In the genomic region with DNA sequence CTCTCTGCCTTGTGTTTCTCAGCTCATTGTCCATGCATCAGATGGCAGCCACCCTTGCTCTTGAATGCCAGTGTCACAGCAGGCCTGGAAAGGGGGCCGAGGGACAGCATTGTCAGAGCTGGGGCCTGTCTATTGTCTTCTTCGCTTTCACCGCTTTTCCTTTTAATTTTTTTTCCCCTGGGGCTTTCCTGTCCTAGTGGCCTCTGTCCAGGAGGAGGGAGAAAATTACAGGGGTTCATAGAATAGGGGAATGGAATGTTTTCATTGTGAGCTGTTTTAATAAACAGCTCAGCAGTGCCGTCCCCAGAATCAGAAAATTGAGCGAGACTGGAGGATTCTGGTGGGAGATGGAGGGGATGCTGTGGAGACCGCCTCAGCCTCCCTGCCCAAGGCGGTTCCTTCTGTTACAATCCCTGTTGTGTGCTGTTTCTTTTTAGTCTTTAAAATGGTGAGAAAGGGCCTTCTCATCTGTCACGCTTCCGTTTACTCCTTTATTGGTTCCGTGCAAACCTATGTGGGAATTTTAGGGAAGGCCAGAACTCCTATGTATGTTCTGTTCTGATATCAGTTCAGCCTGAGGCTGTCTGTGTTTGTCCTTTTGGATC, we compare ENCODE assay signal across 8 mouse cellular contexts.
DNase-seq lines count a peak whose midpoint lies in the region; ATAC-seq and TF ChIP-seq lines count a peak whose summit lies in the region.
"Had no signal": no experiment of that assay in that cellular context is flagged by ENCODE, and none has a peak within 500 bp of the region (broad histone marks: within the 10 kb centered on the region; RNA-seq: fewer than 3 reads in every experiment).

No protein-coding gene starts in this region.

- TF ChIP-seq POLR2A in limb, embryonic 14.5 days (IDR thresholded peaks at IDR 0.05; ENCODE audit: borderline replicate concordance, extremely low read depth, insufficient read depth, insufficient read length): no peak

- H3K4me1 ChIP-seq in lung, embryonic 16.5 days (replicated peaks; ENCODE audit: control insufficient read depth, insufficient read depth, low read length): peaks cover 6% of the 10 kb centered on the region; the same call in 1 of the 2 replicates
- peaks cover 68% of the 10 kb centered on the region for H3K4me1 ChIP-seq in forebrain, embryonic 10.5 days
- H3K4me1 ChIP-seq in limb, embryonic 14.5 days (ENCODE audit: control insufficient read depth, insufficient read depth, low read length): peaks cover 38% of the 10 kb centered on the region
- H3K4me1 ChIP-seq in stomach, embryonic 15.5 days: peaks cover 8% of the 10 kb centered on the region

- H3K27me3 ChIP-seq in lung, embryonic 16.5 days (ENCODE audit: control insufficient read depth, insufficient read depth, low read depth, low read length): no peaks in the 10 kb centered on the region
- no peaks in the 10 kb centered on the region for H3K27me3 ChIP-seq in forebrain, embryonic 10.5 days (ENCODE audit: poor library complexity, severe bottlenecking)
- no peaks in the 10 kb centered on the region for H3K27me3 ChIP-seq in limb, embryonic 14.5 days (ENCODE audit: control insufficient read depth, insufficient read depth, low read length)
- no peaks in the 10 kb centered on the region for H3K27me3 ChIP-seq in stomach, embryonic 15.5 days (replicated peaks)

- H3K9me3 ChIP-seq in lung, embryonic 16.5 days (ENCODE audit: control insufficient read depth, low read length): no peaks in the 10 kb centered on the region
- no peaks in the 10 kb centered on the region for H3K9me3 ChIP-seq in forebrain, embryonic 10.5 days
- H3K9me3 ChIP-seq in limb, embryonic 14.5 days (ENCODE audit: control insufficient read depth, low read length): no peaks in the 10 kb centered on the region
- H3K9me3 ChIP-seq in stomach, embryonic 15.5 days: no peaks in the 10 kb centered on the region

- 78% methylated on average over 10 of the region's 10 CpGs for WGBS in lung, embryonic 16.5 days
- WGBS in forebrain, embryonic 10.5 days: 10% methylated on average over 10 of the region's 10 CpGs
- 54% methylated on average over 10 of the region's 10 CpGs for WGBS in limb, embryonic 14.5 days
- 66% methylated on average over 10 of the region's 10 CpGs for WGBS in stomach, embryonic 15.5 days

- 0 out of 2 replicates have a peak, but pooled peaks have one; percentile 31 for ATAC-seq in lung, embryonic 16.5 days (ENCODE audit: low read depth)
- ATAC-seq in limb, embryonic 14.5 days (ENCODE audit: low FRiP score, low read depth): no peak
- no peak for ATAC-seq in stomach, embryonic 15.5 days (ENCODE audit: insufficient read depth, low FRiP score, low read depth)
- no peak for ATAC-seq in CD4-positive, CD25-positive, alpha-beta regulatory T cell, adult 4 months

- no peak overlapping the region for H3K9ac ChIP-seq in lung, embryonic 16.5 days (ENCODE audit: low read length)
- no peak overlapping the region for H3K9ac ChIP-seq in limb, embryonic 14.5 days (ENCODE audit: low read depth, low read length, severe bottlenecking)
- H3K9ac ChIP-seq in stomach, embryonic 15.5 days: no peak overlapping the region

- H3K36me3 ChIP-seq in lung, embryonic 16.5 days (ENCODE audit: control insufficient read depth, insufficient read depth, low read length): no peaks in the 10 kb centered on the region
- no peaks in the 10 kb centered on the region for H3K36me3 ChIP-seq in forebrain, embryonic 10.5 days (replicated peaks)
- H3K36me3 ChIP-seq in limb, embryonic 14.5 days (ENCODE audit: control insufficient read depth, insufficient read depth, low read length): no peaks in the 10 kb centered on the region
- H3K36me3 ChIP-seq in stomach, embryonic 15.5 days: no peaks in the 10 kb centered on the region

- no peak overlapping the region for H3K27ac ChIP-seq in lung, embryonic 16.5 days (ENCODE audit: low read length)
- peak overlapping the region; percentile 89 for H3K27ac ChIP-seq in forebrain, embryonic 10.5 days
- peak overlapping the region; percentile 68 for H3K27ac ChIP-seq in limb, embryonic 14.5 days (replicated peaks; ENCODE audit: low read depth, low read length)
- 0 out of 2 replicates have a peak overlapping the region, but pooled peaks have one; percentile 4 for H3K27ac ChIP-seq in stomach, embryonic 15.5 days

- no peak overlapping the region for H3K4me3 ChIP-seq in lung, embryonic 16.5 days (ENCODE audit: low read length)
- H3K4me3 ChIP-seq in forebrain, embryonic 10.5 days: peak overlapping the region; percentile 45
- H3K4me3 ChIP-seq in limb, embryonic 14.5 days (replicated peaks; ENCODE audit: low read length): no peak overlapping the region
- no peak overlapping the region for H3K4me3 ChIP-seq in stomach, embryonic 15.5 days (replicated peaks)

- no peak overlapping the region for H3K4me2 ChIP-seq in lung, embryonic 16.5 days (ENCODE audit: low read depth, low read length)
- peak overlapping the region; percentile 6; the same call in 1 of the 2 replicates for H3K4me2 ChIP-seq in limb, embryonic 14.5 days (replicated peaks; ENCODE audit: low read depth, low read length, severe bottlenecking)
- no peak overlapping the region for H3K4me2 ChIP-seq in stomach, embryonic 15.5 days

- no peak for DNase-seq in lung, postnatal 14 days
- DNase-seq in forebrain, embryonic 10.5 days (ENCODE audit: extremely low spot score, low spot score): peak; percentile 34
- DNase-seq in limb, embryonic 14.5 days (ENCODE audit: low spot score): no peak
- DNase-seq in lung, postnatal 25 days (ENCODE audit: low spot score): no peak
- DNase-seq: lung, postnatal 36 days had no signal
